Mouse (Mus musculus) MEL (cell line): ENCODE data around the gene Clec16a.

Experiments
- SIN3A ChIP-seq: IDR thresholded peaks from 2 replicates; pipeline ENCODE4 v1.6.1; 2012; ENCODE audit warnings: low read length, improper control_type of control experiment, inconsistent platforms
- USF1 ChIP-seq: IDR thresholded peaks from 2 replicates; pipeline ENCODE4 v1.6.1; 2014; ENCODE audit warnings: low read depth, mild to moderate bottlenecking, inconsistent platforms, low read length, improper control_type of control experiment, moderate library complexity

DNA sequence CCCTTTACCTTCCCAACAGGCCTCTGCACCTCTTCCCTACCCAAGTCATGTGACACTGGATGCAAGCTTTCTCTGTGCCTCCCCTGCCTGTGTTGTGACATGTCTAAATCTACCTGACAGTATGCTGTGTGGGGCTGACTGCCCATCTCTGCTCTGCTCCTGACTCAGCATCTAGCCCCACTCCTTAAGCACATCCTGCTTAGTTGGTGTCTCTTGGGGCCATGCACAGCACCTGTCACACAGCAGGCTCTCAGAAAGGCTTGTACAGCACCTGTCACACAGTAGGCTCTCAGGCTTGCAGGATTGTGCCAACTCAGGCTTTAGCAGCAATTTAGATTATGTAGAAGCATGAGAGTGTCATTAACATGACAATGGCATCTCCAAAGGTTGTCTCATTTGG is 106.7 kb downstream of the Clec16a start:
- TF ChIP-seq USF1 = no peak
- TF ChIP-seq SIN3A = no peak
